Mouse (Mus musculus) thymus, adult 2 months (tissue): ENCODE results near the gene Cnih3.

ENCODE experiments used
- CTCF ChIP-seq: fragments of 200-500 bp; IDR thresholded peaks from 2 replicates; pipeline ENCODE4 v1.5.1; 2012; ENCODE audit warnings: mild to moderate bottlenecking, control low read depth, low read length, moderate library complexity, borderline replicate concordance; ENCODE audit not compliant: control insufficient read depth, poor library complexity, insufficient read depth; ENCODE audit errors: extremely low read depth
- POLR2A ChIP-seq: fragments of 200-500 bp; IDR thresholded peaks from 2 replicates; pipeline ENCODE4 v1.6.1; 2012; ENCODE audit warnings: mild to moderate bottlenecking, low read length, control low read depth, moderate library complexity; ENCODE audit not compliant: control insufficient read depth, poor library complexity, insufficient read depth; ENCODE audit errors: extremely low read depth

DNA sequence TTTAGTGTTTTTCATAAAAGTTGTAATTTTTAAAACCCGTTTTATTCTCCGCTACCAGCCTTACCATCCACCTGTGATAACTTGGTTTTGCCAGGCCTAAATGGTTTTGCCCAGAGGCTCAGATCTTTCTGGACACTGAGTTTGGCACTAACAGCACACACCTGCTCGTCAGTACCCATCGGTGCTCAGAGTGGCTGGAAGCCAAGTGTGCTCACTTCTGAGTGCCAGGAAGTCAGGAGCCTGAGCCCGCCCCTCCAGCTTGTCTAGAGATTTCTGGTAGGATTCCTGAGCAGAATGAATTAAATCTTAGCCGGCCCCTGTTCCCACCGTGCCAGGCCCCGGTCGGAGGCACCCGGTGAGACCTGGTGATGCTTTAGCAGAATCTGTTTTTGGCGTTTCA lies 54.9 kb downstream of the Cnih3 start:
- no peak for TF ChIP-seq CTCF
- no peak for TF ChIP-seq POLR2A
